Mouse (Mus musculus): ENCODE data around the gene Kansl3. TPM values are rescaled to one million over a fixed set of nuclear protein-coding genes. Genes with fewer than 3 reads are reported as not detected.

The Kansl3 gene
- polyA plus RNA-seq, 1 experiment from 2014 or later = 53.4 TPM

DNA sequence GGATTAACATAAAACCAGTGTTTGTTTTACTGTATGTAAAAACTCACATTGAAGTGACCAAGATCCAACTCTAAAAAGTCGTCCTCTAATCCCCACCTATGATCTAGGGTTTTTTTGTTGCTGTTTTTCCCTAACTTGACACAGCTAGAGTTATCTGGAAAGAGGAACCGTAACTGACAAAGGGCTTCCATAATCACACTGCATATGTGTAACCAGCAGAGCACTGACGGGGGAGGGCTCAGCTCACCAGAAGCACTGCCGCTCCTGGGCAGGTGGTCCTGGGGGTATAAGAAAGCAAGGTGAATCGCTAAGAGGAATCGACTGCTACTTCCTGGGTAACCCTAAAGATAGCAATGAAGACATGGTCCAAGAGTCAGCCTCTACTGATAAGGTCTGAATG, 26.4 kb downstream of the Kansl3 start:
- Histone ChIP-seq H3K4me3 (no peak overlapping the region), H3K27ac (no peak overlapping the region), H3K4me1 (no peaks in the 10 kb centered on the region), H3K9me3 (replicated peaks) (no peaks in the 10 kb centered on the region), H3K36me3 (peaks cover 99% of the 10 kb centered on the region), H3K27me3 (ENCODE audit: low read depth, poor library complexity, severe bottlenecking) (no peaks in the 10 kb centered on the region)
- WGBS = 96% methylated on average over 6 of the region's 6 CpGs
- no peak for DNase-seq (ENCODE audit: low spot score)

DNA sequence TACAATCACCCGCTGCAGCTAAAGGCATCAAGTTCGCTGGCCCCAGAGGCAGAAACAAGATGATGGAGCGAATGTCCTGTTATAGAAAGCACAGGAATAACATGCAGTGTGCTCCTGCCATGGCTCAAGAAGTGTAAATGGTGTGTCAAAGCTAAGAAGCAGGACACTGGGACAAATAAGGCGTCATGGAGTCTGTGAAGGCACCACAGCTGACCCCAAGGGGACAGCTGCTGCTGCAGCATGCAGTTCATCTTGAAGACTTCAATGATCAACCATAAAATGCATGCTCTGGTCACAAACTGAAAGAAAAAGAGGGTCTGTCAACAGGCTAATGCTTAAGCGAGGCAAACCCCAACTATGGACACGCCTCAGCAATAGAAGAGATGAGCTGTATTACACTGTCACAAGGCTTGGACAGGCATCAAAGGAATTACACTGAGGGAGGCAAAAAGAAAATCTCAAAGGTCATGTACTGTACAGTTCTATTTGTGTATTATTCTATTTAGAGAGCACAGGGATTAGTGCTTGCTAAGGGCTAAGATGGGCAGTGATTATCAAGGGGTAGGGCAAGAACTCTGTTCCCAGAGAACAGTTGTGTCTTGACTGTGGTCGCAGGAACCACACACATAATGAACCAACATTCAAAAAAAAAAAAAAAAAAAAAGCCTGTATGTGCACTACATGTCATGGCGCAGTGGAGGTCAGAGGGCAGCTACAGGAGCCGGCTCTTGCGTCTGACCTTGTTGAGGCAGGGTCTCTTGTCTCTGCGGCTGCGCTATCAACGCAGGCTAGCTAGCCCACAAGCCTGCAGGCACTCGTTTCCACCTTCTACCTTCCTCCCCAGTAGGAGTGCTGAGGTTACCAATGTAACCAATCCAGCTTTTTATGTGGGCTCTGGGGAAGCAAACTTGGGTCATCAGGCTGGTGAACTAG, 35.8 kb downstream of the Kansl3 start:
- H3K36me3 ChIP-seq = peaks cover 60% of the 10 kb centered on the region
- no peaks in the 10 kb centered on the region for H3K4me1 ChIP-seq
- no peaks in the 10 kb centered on the region for H3K9me3 ChIP-seq (replicated peaks)
- no peak for DNase-seq (ENCODE audit: low spot score)
- no peak overlapping the region for H3K4me3 ChIP-seq
- WGBS = 84% methylated on average over 14 of the region's 14 CpGs
- H3K27ac ChIP-seq = no peak overlapping the region
- no peaks in the 10 kb centered on the region for H3K27me3 ChIP-seq (ENCODE audit: low read depth, poor library complexity, severe bottlenecking)

DNA sequence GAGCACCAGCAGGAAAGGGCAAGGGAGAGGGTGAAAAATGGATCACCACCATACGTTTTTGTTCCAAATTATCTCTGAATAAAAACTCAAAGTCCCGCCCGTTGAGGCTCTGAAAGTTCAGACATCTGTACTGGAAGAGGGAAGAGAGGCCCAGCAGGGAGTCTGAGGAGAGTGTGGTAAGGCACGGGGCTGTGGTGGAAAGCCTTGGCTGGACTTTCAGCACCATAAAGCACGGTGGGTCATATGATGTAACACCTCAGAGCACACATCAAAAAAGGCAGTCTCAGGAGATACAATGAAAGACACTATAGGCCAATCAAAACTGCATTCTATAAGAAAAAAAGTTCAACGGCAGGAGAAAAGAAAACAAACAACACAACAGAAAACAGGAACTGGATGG, 37.2 kb downstream of the Kansl3 start:
- Histone ChIP-seq H3K27ac (no peak overlapping the region), H3K4me3 (no peak overlapping the region), H3K4me1 (no peaks in the 10 kb centered on the region), H3K36me3 (peaks cover 53% of the 10 kb centered on the region), H3K27me3 (ENCODE audit: low read depth, poor library complexity, severe bottlenecking) (no peaks in the 10 kb centered on the region), H3K9me3 (replicated peaks) (no peaks in the 10 kb centered on the region)
- WGBS = 79% methylated on average over 6 of the region's 6 CpGs
- no peak for DNase-seq (ENCODE audit: low spot score)

DNA sequence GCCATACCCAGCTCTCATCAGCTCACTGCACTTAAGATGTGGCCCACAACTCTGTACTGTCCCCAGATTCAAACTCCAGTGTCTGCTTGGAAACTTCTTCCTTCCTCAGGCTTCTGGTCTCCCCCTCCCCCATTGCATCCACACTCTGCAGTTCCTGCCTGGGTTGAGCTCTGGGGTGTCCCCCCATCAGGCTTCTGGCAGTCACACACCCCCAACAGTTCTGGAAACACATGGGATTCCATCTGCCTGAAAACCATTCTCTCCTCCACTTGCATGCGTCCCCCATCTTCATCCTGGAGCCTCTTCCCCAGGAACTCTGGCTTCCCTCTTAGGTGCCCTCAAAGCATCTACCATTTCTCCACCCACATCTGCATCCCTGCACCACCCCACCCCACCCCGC, 42.2 kb downstream of the Kansl3 start:
- no peak for DNase-seq (ENCODE audit: low spot score)
- Histone ChIP-seq H3K4me3 (no peak overlapping the region), H3K27ac (no peak overlapping the region), H3K9me3 (replicated peaks) (no peaks in the 10 kb centered on the region), H3K27me3 (ENCODE audit: low read depth, poor library complexity, severe bottlenecking) (no peaks in the 10 kb centered on the region), H3K36me3 (peaks cover 32% of the 10 kb centered on the region), H3K4me1 (peaks cover 11% of the 10 kb centered on the region)
- WGBS = 89% methylated on average over 2 of the region's 2 CpGs

DNA sequence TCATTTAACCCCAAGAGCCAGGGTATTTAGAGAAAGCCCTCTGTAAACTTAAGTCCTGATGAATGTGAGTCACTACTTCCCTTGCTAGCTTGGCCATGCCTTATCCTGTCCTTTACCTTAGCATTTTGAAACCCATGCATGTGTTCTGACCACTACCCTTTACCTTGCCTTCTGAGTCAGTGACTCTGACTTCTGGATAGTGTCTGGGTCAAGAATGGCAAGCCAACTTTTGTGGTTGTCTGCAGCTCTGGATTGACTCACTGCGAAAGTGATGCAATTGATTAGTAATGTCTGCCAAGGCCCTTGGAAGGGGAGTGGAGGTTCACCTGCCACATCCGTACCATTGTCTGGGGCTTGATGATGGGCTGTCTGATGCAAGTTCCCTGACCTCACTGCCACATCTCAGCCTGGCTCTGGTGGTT, 43.1 kb downstream of the Kansl3 start:
- no peaks in the 10 kb centered on the region for H3K9me3 ChIP-seq (replicated peaks)
- no peak overlapping the region for H3K27ac ChIP-seq
- no peak for DNase-seq (ENCODE audit: low spot score)
- no peak overlapping the region for H3K4me3 ChIP-seq
- peaks cover 11% of the 10 kb centered on the region for H3K4me1 ChIP-seq
- H3K27me3 ChIP-seq (ENCODE audit: low read depth, poor library complexity, severe bottlenecking) = no peaks in the 10 kb centered on the region
- H3K36me3 ChIP-seq = peaks cover 24% of the 10 kb centered on the region
- WGBS = 94% methylated on average over 2 of the region's 2 CpGs

DNA sequence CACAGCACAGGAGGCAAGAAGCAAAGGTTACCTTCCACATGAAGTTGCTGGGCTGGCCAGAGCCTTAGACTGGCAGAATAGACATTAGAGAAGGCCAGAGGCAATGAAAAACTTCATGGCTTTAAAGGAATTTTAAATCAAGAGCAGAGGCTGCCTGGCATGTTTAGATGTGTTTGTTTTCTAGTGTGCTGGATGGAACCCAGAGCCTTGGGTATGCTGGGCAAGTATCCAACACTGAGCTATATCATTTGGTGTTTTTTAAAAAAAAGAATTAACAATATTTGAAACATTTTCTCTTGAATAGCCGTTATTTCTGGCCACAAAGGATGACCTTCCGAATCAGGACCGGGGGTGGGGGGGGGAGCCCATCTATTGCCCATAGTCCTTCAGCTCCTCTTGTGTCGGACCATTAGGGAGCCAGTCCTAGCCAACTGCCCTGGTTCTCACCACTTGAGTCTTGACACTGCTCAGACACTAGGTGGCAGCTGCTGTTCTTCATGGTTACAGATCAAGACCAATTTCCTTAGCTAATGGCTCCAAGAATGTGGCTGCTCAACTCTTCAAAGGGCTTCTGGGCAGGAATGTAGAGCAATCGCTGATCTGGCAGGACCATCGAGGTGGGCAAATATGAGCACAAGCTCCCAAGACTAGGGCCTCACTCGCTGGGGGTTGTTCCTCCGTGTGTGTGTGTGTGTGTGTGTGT, 45.1 kb downstream of the Kansl3 start:
- Histone ChIP-seq H3K4me3 (no peak overlapping the region), H3K36me3 (peaks cover 15% of the 10 kb centered on the region), H3K4me1 (peaks cover 11% of the 10 kb centered on the region), H3K27me3 (ENCODE audit: low read depth, poor library complexity, severe bottlenecking) (no peaks in the 10 kb centered on the region), H3K9me3 (replicated peaks) (no peaks in the 10 kb centered on the region), H3K27ac (no peak overlapping the region)
- DNase-seq (ENCODE audit: low spot score) = no peak
- 49% methylated on average over 8 of the region's 8 CpGs for WGBS

DNA sequence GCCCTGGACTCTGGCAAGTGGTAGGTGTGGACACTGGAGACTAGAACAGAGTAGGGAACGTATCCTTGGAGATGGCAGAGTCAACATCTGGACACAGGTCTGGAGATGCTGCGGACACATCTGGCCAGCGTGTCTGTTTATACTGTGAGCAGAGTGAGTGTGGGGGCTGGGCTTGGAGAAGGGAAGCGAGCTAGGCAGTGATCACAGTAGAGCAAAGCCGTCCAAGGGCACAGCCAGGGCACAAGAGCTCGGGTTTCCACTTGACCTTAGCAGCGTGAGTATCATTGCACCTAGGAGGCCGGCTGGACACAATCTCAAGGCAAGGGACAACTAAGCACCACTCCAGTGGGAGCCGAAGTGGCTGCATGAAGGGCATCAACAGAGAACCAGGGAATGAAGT, 45.9 kb downstream of the Kansl3 start:
- Histone ChIP-seq H3K27me3 (ENCODE audit: low read depth, poor library complexity, severe bottlenecking) (no peaks in the 10 kb centered on the region), H3K4me1 (peaks cover 11% of the 10 kb centered on the region), H3K36me3 (peaks cover 15% of the 10 kb centered on the region), H3K27ac (no peak overlapping the region), H3K9me3 (replicated peaks) (no peaks in the 10 kb centered on the region), H3K4me3 (no peak overlapping the region)
- 51% methylated on average over 9 of the region's 9 CpGs for WGBS
- DNase-seq (ENCODE audit: low spot score) = no peak

DNA sequence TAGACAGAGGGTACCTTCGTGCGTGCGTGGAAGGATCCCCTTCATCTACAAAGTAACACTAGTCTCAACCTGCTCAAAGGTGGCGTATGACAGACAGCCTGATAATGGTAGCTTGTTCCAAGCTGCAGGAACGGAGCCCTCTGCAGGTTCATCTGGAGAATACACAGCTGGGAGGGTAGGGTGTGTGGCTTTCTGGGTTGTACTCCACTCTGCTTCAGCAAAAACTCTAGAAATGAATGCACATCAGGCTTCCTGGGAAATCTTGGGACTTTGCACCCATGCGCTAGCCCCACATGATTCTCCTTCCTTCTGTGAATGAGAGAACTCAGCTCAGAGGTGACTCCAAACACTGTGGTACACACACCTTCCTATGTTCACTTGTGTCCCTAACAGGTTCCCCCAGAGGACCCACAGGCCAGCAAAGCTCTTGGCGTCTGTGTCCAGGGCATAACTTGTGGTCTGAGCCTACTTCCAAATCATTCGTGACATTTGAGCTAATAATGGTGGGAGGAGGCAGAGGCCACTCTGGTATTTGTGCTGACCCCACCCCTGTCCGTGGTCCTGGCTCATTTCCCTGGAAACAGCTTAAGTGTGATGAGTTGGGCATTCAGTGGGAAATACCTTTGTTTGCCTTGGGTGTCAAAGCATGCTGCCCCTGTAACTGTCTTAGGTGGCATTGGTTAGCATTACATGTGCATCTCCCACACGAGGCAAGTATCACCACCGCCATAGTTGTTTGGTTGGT, 47.0 kb downstream of the Kansl3 start:
- no peak for DNase-seq (ENCODE audit: low spot score)
- Histone ChIP-seq H3K36me3 (peaks cover 9% of the 10 kb centered on the region), H3K27ac (no peak overlapping the region), H3K4me3 (no peak overlapping the region), H3K9me3 (replicated peaks) (no peaks in the 10 kb centered on the region), H3K4me1 (peaks cover 11% of the 10 kb centered on the region), H3K27me3 (ENCODE audit: low read depth, poor library complexity, severe bottlenecking) (no peaks in the 10 kb centered on the region)
- 72% methylated on average over 11 of the region's 11 CpGs for WGBS

DNA sequence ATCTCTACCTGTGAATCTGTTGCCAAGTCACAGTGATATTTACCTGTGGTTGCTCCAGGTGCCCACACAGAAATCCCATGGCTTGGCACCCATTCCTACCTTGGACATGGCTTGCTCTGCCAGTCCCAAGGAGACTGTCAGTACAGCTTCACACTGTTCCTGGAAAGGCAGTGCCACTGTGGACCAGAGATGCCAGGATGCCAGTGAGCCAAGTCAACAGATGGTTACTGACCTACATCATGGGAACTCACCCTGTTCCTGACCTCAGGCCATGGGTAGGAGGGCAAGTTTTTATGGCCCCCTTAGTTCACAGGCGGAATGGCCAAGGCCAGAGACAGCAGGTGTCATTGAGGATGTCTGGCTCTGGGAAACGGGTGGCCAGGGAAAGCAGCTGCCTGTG, 47.8 kb downstream of the Kansl3 start:
- no peak overlapping the region for H3K27ac ChIP-seq
- peaks cover 8% of the 10 kb centered on the region for H3K36me3 ChIP-seq
- no peak for DNase-seq (ENCODE audit: low spot score)
- no peak overlapping the region for H3K4me3 ChIP-seq
- WGBS = 73% methylated on average over 2 of the region's 2 CpGs
- H3K4me1 ChIP-seq = peaks cover 11% of the 10 kb centered on the region
- H3K27me3 ChIP-seq (ENCODE audit: low read depth, poor library complexity, severe bottlenecking) = no peaks in the 10 kb centered on the region
- H3K9me3 ChIP-seq (replicated peaks) = no peaks in the 10 kb centered on the region

DNA sequence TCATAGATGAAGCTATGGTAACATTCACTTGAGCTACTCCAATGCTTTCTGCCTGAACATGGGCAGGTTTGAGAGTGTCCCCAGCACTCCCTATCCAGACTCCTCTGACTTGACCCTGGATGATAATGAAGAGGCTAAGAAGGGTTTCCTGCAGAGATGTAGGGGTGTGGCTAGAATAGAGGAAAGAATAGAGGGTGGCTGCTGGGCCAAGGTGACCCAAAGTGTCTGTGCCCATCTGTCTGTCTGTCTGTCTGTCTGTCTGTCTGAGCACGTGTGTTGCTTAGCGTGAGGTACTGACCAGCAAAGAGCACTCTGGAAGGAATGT, 53.2 kb downstream of the Kansl3 start:
- 90% methylated on average over 2 of the region's 2 CpGs for WGBS
- Histone ChIP-seq H3K9me3 (replicated peaks) (no peaks in the 10 kb centered on the region), H3K27me3 (ENCODE audit: low read depth, poor library complexity, severe bottlenecking) (no peaks in the 10 kb centered on the region), H3K4me3 (no peak overlapping the region), H3K36me3 (peaks cover 2% of the 10 kb centered on the region; the same call in 1 of the 2 replicates), H3K4me1 (no peaks in the 10 kb centered on the region), H3K27ac (no peak overlapping the region)
- DNase-seq (ENCODE audit: low spot score) = no peak

DNA sequence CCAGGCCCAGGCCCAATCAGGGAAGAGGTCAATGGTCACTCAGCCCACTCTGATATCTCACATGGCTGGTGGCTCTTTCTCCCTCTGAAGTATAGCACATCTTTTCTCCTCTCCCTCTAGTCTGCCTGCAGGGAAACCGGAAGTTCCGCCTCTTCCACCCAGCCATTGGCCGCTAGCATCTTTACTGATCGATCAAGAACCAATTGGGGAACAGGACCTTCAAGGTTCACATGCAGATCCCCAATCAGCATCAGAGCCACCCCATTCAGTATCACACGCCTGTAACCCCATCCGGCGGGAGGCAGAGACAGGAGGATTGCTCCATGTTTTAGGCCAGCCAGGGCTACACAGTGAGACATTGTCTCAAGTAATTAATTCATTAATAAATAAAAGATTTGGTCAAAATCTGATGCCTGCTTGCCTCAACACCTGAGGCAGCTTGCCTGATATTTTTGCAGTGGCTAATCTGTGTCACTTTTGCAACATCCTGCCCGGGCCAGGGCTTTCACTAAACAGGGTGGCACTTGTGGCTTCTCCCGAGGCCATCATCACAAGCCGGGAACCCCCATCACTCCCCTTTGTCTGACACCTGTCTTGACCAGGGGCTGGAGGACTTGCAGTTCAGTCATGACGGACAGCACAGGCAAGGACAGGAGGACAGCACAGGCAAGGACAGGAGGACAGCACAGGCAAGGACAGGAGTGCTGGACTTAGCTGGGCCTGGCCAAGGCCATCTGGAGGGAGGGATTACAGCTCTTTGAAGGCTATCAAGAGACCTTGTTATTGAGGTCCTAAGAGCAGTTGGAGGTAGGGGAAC, 53.8 kb downstream of the Kansl3 start:
- Histone ChIP-seq H3K4me1 (no peaks in the 10 kb centered on the region), H3K9me3 (replicated peaks) (no peaks in the 10 kb centered on the region), H3K27ac (no peak overlapping the region), H3K36me3 (peaks cover 2% of the 10 kb centered on the region; the same call in 1 of the 2 replicates), H3K4me3 (no peak overlapping the region), H3K27me3 (ENCODE audit: low read depth, poor library complexity, severe bottlenecking) (peaks cover 1% of the 10 kb centered on the region; the same call in 1 of the 2 replicates)
- WGBS = 90% methylated on average over 11 of the region's 11 CpGs
- no peak for DNase-seq (ENCODE audit: low spot score)

DNA sequence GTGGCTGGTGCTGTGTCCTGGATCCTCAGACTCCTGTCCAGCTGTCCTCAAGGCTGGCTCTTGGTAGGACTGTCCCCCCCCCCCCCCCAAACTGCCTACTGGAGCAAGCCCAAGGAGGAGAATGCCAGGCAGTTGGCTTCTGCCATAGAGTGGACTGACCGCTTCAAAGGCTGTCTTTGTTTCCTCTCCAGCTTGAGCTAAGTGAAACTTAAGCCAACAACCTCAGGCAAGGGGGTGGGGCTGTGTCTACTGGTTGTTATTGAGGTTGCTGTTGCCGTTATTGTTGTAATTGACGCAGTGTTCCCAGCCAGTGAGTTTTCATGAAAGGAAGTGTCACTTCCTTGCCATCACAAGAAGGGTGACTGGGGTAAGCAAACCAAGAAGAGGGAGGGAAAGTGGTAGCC, 59.5 kb downstream of the Kansl3 start:
- H3K27ac ChIP-seq = peak overlapping the region; percentile 30
- no peak for DNase-seq (ENCODE audit: low spot score)

More for the DNA sequence above, 59.5 kb downstream of the Kansl3 start:
- no peaks in the 10 kb centered on the region for H3K36me3 ChIP-seq
- H3K27me3 ChIP-seq (ENCODE audit: low read depth, poor library complexity, severe bottlenecking) = peaks cover 25% of the 10 kb centered on the region
- 33% methylated on average over 3 of the region's 3 CpGs for WGBS
- H3K4me1 ChIP-seq = peaks cover 17% of the 10 kb centered on the region
- 0 out of 2 replicates have a peak overlapping the region, but pooled peaks have one; percentile 10 for H3K4me3 ChIP-seq
- no peaks in the 10 kb centered on the region for H3K9me3 ChIP-seq (replicated peaks)

Measured in limb, embryonic 10.5 days (tissue).